Mouse (Mus musculus) spleen, postnatal 10 days (tissue): ENCODE measurements at regions not wholly inside any gene's neighbourhood (a gene's known extent, or its start where the extent isn't known, plus 50 kb on each side); places are given as distances from the start of the nearest gene placed in this dataset.
A peak's percentile ranks its signal among the peaks of the same experiment; 100 is the strongest.

ENCODE experiments used
- DNase-seq, 2 experiments: peaks; one replicate each; pipeline ENCODE4 v3.0.0; 2021 to 2022; ENCODE audit warnings: low spot score in 2 of 2

- DNase-seq, result no peak
Measured at GRCm38 (mm10) chr13:112000696-112001095, 191.9 kb upstream of the Map3k1 start.

- DNase-seq, result peak; percentile 45 to 79
Measured at GRCm38 (mm10) chr13:112001155-112002025, 192.6 kb upstream of the Map3k1 start.

- peak in 1 of 2 experiments; percentile 62 for DNase-seq
Measured at GRCm38 (mm10) chr13:112002661-112003347, 194.0 kb upstream of the Map3k1 start.

GRCm38 (mm10) chr13:112003445-112003844 is 194.7 kb upstream of the Map3k1 start:
- no peak for DNase-seq

- no peak for DNase-seq
Measured at GRCm38 (mm10) chr13:112004126-112004525, 195.3 kb upstream of the Map3k1 start.

- DNase-seq, result no peak
Measured at GRCm38 (mm10) chr13:112005421-112005820, 196.6 kb upstream of the Map3k1 start.

GRCm38 (mm10) chr13:112008806-112009205 is 200.0 kb upstream of the Map3k1 start:
- DNase-seq, result no peak

GRCm38 (mm10) chr13:112009288-112009687 is 200.5 kb upstream of the Map3k1 start:
- no peak for DNase-seq

- no peak for DNase-seq
Measured at GRCm38 (mm10) chr13:112010464-112010863, 201.7 kb upstream of the Map3k1 start.

- no peak for DNase-seq
Measured at GRCm38 (mm10) chr13:112012640-112013039, 203.8 kb upstream of the Map3k1 start.

- no peak for DNase-seq
Measured at GRCm38 (mm10) chr13:112015083-112015482, 206.3 kb upstream of the Map3k1 start.

- DNase-seq, result no peak
Measured at GRCm38 (mm10) chr13:112016280-112016679, 207.5 kb upstream of the Map3k1 start.

- DNase-seq, result no peak
Measured at GRCm38 (mm10) chr13:112018497-112019281, 209.9 kb upstream of the Map3k1 start.

- no peak for DNase-seq
Measured at GRCm38 (mm10) chr13:112019575-112019974, 210.8 kb upstream of the Map3k1 start.

GRCm38 (mm10) chr13:112023171-112023570 is 214.4 kb upstream of the Map3k1 start:
- no peak for DNase-seq

GRCm38 (mm10) chr13:112024667-112025585 is 216.1 kb upstream of the Map3k1 start:
- no peak for DNase-seq

GRCm38 (mm10) chr13:112025586-112025950 is 216.8 kb upstream of the Map3k1 start:
- no peak for DNase-seq

- no peak for DNase-seq
Measured at GRCm38 (mm10) chr13:112027736-112028135, 218.9 kb upstream of the Map3k1 start.

GRCm38 (mm10) chr13:112031061-112031460 is 222.3 kb upstream of the Map3k1 start:
- DNase-seq, result no peak

- no peak for DNase-seq
Measured at GRCm38 (mm10) chr13:112031631-112032320, 223.0 kb upstream of the Map3k1 start.
